Mouse (Mus musculus) stomach, embryonic 16.5 days (tissue): ENCODE data around the gene Olfr507. TPM values are rescaled to one million over a fixed set of nuclear protein-coding genes. Genes with fewer than 3 reads are reported as not detected.
"Not testable (repeated sequence)": the region's sequence is repeated elsewhere in the genome, so short reads cannot be mapped to it uniquely, and the experiment has no call there.

Experiments used
- ATAC-seq: fragments of 200-750 bp; cut with Nextera tagmentation; 2 replicates; pipeline ENCODE4 v1.8.0; 2017; ENCODE audit warnings: moderate number of reproducible peaks, moderate TSS enrichment; ENCODE audit not compliant: insufficient read depth, low FRiP score
- H3K27ac ChIP-seq: fragments of 300-500 bp; sonication (generic); 2 replicates; pipeline ENCODE4 v1.5.1; 2014; ENCODE audit warnings: low read length
- H3K27me3 ChIP-seq: fragments of 300-500 bp; sonication (generic); 2 replicates; pipeline ENCODE4 v1.6.1; 2014; ENCODE audit warnings: low read length, control low read depth, mixed read lengths; ENCODE audit not compliant: control insufficient read depth, insufficient read depth
- H3K36me3 ChIP-seq: fragments of 300-500 bp; sonication (generic); 2 replicates; pipeline ENCODE4 v1.6.1; 2014; ENCODE audit warnings: low read length; ENCODE audit not compliant: control insufficient read depth, insufficient read depth
- H3K4me1 ChIP-seq: fragments of 300-500 bp; sonication (generic); 2 replicates; pipeline ENCODE4 v1.6.1; 2014; ENCODE audit warnings: low read length, control low read depth, mixed read lengths; ENCODE audit not compliant: control insufficient read depth, insufficient read depth
- H3K4me2 ChIP-seq: fragments of 300-500 bp; sonication (generic); 2 replicates; pipeline ENCODE4 v1.6.1; 2014; ENCODE audit warnings: low read depth, low read length, mixed read lengths
- H3K4me3 ChIP-seq: fragments of 300-500 bp; sonication (generic); replicated peaks from 2 replicates; pipeline ENCODE4 v1.5.1; 2014; ENCODE audit warnings: mild to moderate bottlenecking, low read length
- H3K9ac ChIP-seq: fragments of 300-500 bp; sonication (generic); 2 replicates; pipeline ENCODE4 v1.6.1; 2014; ENCODE audit warnings: low read length
- H3K9me3 ChIP-seq: fragments of 300-500 bp; sonication (generic); replicated peaks from 2 replicates; pipeline ENCODE4 v1.6.1; 2016; ENCODE audit warnings: low read length, control low read depth; ENCODE audit not compliant: control insufficient read depth
- WGBS: fragments of 180-500 bp; shearing (Covaris S2); extraction: QIAGEN DNeasy Blood & Tissue Kit; methylation state at CpG from one replicate; pipeline ENCODE4 v1.1.7; 2014; 5-methylcytosine and 5-hydroxymethylcytosine counted together
- polyA plus RNA-seq: library from polyadenylated mRNA; unstranded; fragments of >200 nt; fragmentation: Nextera tagmentation; extraction: Ambion mirVana; gene quantifications from 2 replicates; pipeline ENCODE4 v1.2.1, GENCODE M21; 2015

The Olfr507 gene
- not detected in 2 replicates for polyA plus RNA-seq

GRCm38 (mm10) chr7:108621514-108621913 lies at the start of gene Olfr507:
Olfr507 (plus strand) TSS chr7:108621814.
- no peak within 1 kb of the TSS for H3K9ac ChIP-seq
- H3K27ac ChIP-seq, result no peak within 1 kb of the TSS
- ATAC-seq, result no peak
- H3K4me3 ChIP-seq, result no peak within 1 kb of the TSS
- H3K36me3 ChIP-seq, result no peaks in the 10 kb centered on the region
- no peak within 1 kb of the TSS for H3K4me2 ChIP-seq
- H3K4me1 ChIP-seq, result no peaks in the 10 kb centered on the region
- H3K27me3 ChIP-seq, result no peaks in the 10 kb centered on the region
- H3K9me3 ChIP-seq, result no peaks in the 10 kb centered on the region
- 71% methylated on average over 2 of the region's 2 CpGs for WGBS

GRCm38 (mm10) chr7:108589797-108590196 lies 31.8 kb upstream of the Olfr507 start:
- no peaks in the 10 kb centered on the region for H3K4me1 ChIP-seq
- no peak overlapping the region for H3K4me3 ChIP-seq
- no peak overlapping the region for H3K4me2 ChIP-seq
- no peaks in the 10 kb centered on the region for H3K9me3 ChIP-seq
- H3K27me3 ChIP-seq, result no peaks in the 10 kb centered on the region
- ATAC-seq, result no peak; the same call in 1 of the 2 replicates
- no peaks in the 10 kb centered on the region for H3K36me3 ChIP-seq
- no peak overlapping the region for H3K9ac ChIP-seq
- H3K27ac ChIP-seq, result no peak overlapping the region
- 100% methylated on average over 1 of the region's 1 CpGs for WGBS

DNA sequence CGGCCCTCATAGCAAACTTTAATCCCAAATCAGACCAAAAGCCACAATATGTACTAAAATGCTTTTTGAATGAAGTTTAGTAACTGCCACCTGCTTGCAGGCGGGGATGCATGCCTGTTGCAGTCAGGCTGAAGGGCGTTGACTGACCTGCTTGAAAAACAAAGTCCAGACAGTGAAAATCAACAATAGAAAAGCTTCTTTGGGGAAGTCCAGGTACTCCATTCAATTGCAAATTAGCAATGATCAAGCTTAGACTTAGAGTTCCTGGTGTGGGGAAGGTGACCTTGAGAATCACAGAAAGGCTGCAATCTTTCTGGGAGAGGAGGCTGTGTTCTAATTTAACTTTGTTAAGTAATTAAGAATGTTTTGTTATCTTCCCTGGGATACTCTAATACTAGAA lies 19.7 kb upstream of the Olfr507 start:
- H3K9me3 ChIP-seq, H3K27ac ChIP-seq, H3K4me3 ChIP-seq, H3K4me1 ChIP-seq, H3K9ac ChIP-seq, H3K36me3 ChIP-seq, H3K27me3 ChIP-seq, H3K4me2 ChIP-seq, ATAC-seq: not testable (repeated sequence)
- WGBS, result 75% methylated on average over 3 of the region's 3 CpGs

DNA sequence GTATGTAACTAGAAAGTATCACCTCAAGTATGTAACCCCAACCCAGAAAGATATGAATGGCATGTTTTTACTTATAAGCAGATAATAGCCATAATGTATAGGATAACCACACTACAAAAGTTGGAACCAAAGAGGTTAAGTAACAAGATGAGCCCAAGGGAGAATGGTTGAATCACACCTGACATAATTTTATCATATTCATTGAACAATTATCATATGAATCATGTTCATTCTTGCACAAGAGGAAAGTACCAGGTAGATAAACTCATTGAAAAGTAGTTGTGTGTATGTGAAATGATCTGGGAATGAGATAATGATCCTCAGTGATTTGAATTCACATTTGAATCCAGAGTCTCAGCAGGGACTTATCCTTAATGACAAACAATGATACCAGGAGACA lies 11.1 kb upstream of the Olfr507 start, which contains the start of gene Olfr506:
Gene Olfr506, plus strand, starts transcription at position 301 of the 400 bp plus-strand sequence.
- H3K36me3 ChIP-seq, result no peaks in the 10 kb centered on the region
- H3K27me3 ChIP-seq, result no peaks in the 10 kb centered on the region
- no peaks in the 10 kb centered on the region for H3K9me3 ChIP-seq
- no peak within 1 kb of the TSS for H3K4me3 ChIP-seq
- ATAC-seq, result no peak
- H3K4me2 ChIP-seq, result no peak within 1 kb of the TSS
- no peaks in the 10 kb centered on the region for H3K4me1 ChIP-seq
- H3K9ac ChIP-seq, result no peak within 1 kb of the TSS
- H3K27ac ChIP-seq, result no peak within 1 kb of the TSS

DNA sequence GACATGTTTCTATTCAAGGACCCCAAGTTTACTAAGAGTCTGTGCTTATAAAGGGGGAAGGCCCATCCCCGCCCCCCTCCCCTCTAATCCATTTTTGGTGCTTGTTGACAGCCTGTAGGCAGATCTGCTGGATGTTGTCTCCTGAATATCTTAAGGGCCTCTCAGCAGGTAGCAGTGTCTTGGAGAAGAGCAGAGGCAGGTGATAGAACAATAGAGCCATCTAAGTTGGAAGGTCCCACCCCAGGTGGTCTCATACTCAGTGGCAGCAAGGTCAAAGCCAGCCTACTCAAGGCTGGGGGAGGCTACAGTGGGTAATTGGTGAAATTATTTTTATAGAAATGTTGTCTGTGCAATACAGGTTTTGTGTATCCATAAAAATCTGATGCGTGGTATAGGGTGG lies 7.5 kb upstream of the Olfr507 start:
- 89% methylated on average over 2 of the region's 2 CpGs for WGBS
- Histone ChIP-seq H3K36me3 (no peaks in the 10 kb centered on the region), H3K9ac (no peak overlapping the region), H3K4me3 (no peak overlapping the region), H3K4me2 (no peak overlapping the region), H3K4me1 (no peaks in the 10 kb centered on the region), H3K27me3 (no peaks in the 10 kb centered on the region), H3K9me3 (no peaks in the 10 kb centered on the region), H3K27ac (no peak overlapping the region)
- ATAC-seq, result no peak

DNA sequence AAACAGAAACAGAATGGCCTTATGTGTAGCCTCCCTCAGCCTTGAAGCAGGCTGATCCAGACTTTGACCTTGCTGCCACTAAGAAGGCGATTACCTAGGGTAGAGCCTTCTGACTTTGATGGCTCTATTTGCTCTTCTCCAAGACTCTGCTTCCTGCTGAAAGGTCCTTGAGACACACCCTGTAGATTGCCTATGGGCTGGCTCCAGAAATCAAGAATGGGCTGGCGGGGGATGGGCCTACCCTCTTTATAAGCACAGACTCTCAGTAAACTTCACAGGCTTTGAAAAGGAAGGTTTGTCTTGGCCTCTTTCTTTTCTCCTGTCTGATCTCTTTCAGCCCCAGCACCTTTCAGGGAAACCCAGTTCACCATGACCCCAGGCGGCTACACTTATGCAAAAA lies 4.8 kb upstream of the Olfr507 start:
- H3K4me1 ChIP-seq, H3K36me3 ChIP-seq, H3K27ac ChIP-seq, H3K9ac ChIP-seq, H3K4me3 ChIP-seq, H3K27me3 ChIP-seq, H3K9me3 ChIP-seq, H3K4me2 ChIP-seq: not testable (repeated sequence)
- ATAC-seq, result peak; percentile 44; the same call in 1 of the 2 replicates
- WGBS, result 43% methylated on average over 3 of the region's 3 CpGs

- H3K4me1 ChIP-seq, result no peaks in the 10 kb centered on the region
- no peak within 1 kb of the TSS for H3K9ac ChIP-seq
- H3K9me3 ChIP-seq, result no peaks in the 10 kb centered on the region
- H3K27me3 ChIP-seq, result no peaks in the 10 kb centered on the region
- 82% methylated on average over 3 of the region's 3 CpGs for WGBS
- no peak within 1 kb of the TSS for H3K4me2 ChIP-seq
- no peak for ATAC-seq
- no peak within 1 kb of the TSS for H3K4me3 ChIP-seq
- no peak within 1 kb of the TSS for H3K27ac ChIP-seq
- H3K36me3 ChIP-seq, result no peaks in the 10 kb centered on the region
Observed at GRCm38 (mm10) chr7:108629694-108630093, 8.1 kb downstream of the Olfr507 start, which contains the start of gene Olfr508. Olfr508 (plus strand) TSS chr7:108629994.

DNA sequence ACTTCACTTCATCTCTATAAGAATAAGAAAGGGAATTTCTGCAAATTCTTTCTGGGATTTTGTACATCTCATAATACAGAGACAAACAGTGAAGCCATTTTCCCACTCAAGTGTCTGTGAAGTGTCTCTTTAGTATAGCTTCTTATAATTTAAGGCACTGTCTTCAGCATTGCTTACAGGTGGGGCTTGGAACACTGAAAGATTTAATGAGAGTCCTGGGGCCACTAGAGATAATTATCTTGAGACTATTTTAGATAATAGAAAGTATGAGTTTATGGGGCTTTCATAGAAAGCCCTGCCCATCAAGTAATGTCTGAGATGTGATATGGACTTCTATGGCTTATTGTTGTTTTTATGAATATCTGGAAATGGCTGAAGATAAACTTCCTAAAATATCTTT lies 30.2 kb downstream of the Olfr507 start, which contains the start of gene Olfr509:
Gene Olfr509, minus strand, starts transcription at position 101 of the 400 bp plus-strand sequence.
- Histone ChIP-seq H3K4me3 (no peak within 1 kb of the TSS), H3K36me3 (no peaks in the 10 kb centered on the region), H3K9me3 (no peaks in the 10 kb centered on the region), H3K9ac (no peak within 1 kb of the TSS), H3K4me1 (no peaks in the 10 kb centered on the region), H3K27me3 (no peaks in the 10 kb centered on the region), H3K27ac (no peak within 1 kb of the TSS), H3K4me2 (no peak within 1 kb of the TSS)
- ATAC-seq, result no peak

DNA sequence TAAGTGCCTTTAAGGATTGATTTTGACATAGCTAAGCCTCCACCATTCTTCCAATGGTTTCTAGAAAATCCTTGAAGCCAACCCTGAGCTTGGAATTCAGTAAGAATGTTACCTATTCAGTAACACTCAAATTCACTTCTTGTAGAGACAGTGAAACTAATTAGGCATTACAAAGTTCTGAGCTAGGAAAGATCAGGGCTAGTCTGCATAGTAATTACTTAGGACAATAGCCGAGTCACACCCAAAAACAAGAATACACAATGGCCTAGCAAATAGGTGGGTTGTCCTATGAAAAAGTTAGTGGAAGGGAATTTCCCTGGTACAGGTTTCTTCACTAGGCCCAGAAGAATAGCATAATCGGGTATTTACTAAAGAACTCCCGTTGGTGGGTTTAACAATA lies 40.8 kb downstream of the Olfr507 start:
- Histone ChIP-seq H3K4me3 (no peak overlapping the region), H3K27ac (no peak overlapping the region), H3K9ac (no peak overlapping the region), H3K9me3 (no peaks in the 10 kb centered on the region), H3K27me3 (no peaks in the 10 kb centered on the region), H3K36me3 (no peaks in the 10 kb centered on the region), H3K4me2 (no peak overlapping the region), H3K4me1 (no peaks in the 10 kb centered on the region)
- WGBS, result 90% methylated on average over 3 of the region's 3 CpGs
- no peak for ATAC-seq

GRCm38 (mm10) chr7:108666118-108666517 lies 44.5 kb downstream of the Olfr507 start, which contains the start of gene Olfr510:
Olfr510 (plus strand) TSS chr7:108666418.
- Histone ChIP-seq H3K9ac (no peak within 1 kb of the TSS), H3K4me2 (no peak within 1 kb of the TSS), H3K9me3 (no peaks in the 10 kb centered on the region), H3K4me3 (no peak within 1 kb of the TSS), H3K27me3 (no peaks in the 10 kb centered on the region), H3K27ac (no peak within 1 kb of the TSS), H3K36me3 (no peaks in the 10 kb centered on the region), H3K4me1 (no peaks in the 10 kb centered on the region)
- WGBS, result 91% methylated on average over 1 of the region's 1 CpGs
- no peak for ATAC-seq
